Mouse (Mus musculus): ENCODE data around the gene Gm11756. TPM values are rescaled to one million over a fixed set of nuclear protein-coding genes. Genes with fewer than 3 reads are reported as not detected.
"Not testable (repeated sequence)": the region's sequence is repeated elsewhere in the genome, so short reads cannot be mapped to it uniquely, and the experiment has no call there.

Gene Gm11756
- 0.24 and 0.29 TPM in 2 replicates for polyA plus RNA-seq (2015; fragmentation: Nextera tagmentation; extraction: Ambion mirVana)

- not testable (repeated sequence) for ATAC-seq (ENCODE audit: low FRiP score, low read depth)
Observed at GRCm38 (mm10) chr4:73920660-73921059, at the start of gene Gm11756. Gene Gm11756, minus strand, starts transcription at chr4:73920760.

GRCm38 (mm10) chr4:73950375-73950896 is 29.9 kb upstream of the Gm11756 start, which contains the start of gene 2310002L09Rik:
Gene 2310002L09Rik, minus strand, starts transcription at chr4:73950846.
- Histone ChIP-seq H3K36me3 (no peaks in the 10 kb centered on the region), H3K9ac (no peak within 1 kb of the TSS), H3K9me3 (no peaks in the 10 kb centered on the region), H3K4me1 (no peaks in the 10 kb centered on the region), H3K4me2 (replicated peaks) (no peak within 1 kb of the TSS), H3K27me3 (no peaks in the 10 kb centered on the region), H3K27ac (no peak within 1 kb of the TSS), H3K4me3 (no peak within 1 kb of the TSS)
- no peak for ATAC-seq (ENCODE audit: low FRiP score, low read depth)
- WGBS, result 72% methylated on average over 8 of the region's 8 CpGs

More at GRCm38 (mm10) chr4:73920660-73921059, at the start of gene Gm11756:
- not testable (repeated sequence) for H3K27ac ChIP-seq; H3K4me3 ChIP-seq; H3K9ac ChIP-seq; H3K36me3 ChIP-seq; H3K27me3 ChIP-seq; H3K4me1 ChIP-seq; H3K9me3 ChIP-seq; H3K4me2 ChIP-seq (replicated peaks)
- 85% methylated on average over 6 of the region's 6 CpGs for WGBS

GRCm38 (mm10) chr4:73905853-73906252 is 14.7 kb downstream of the Gm11756 start, which contains the start of gene Gm13871:
Gene Gm13871, minus strand, starts transcription at chr4:73905953.
- not testable (repeated sequence) for H3K27ac ChIP-seq; H3K36me3 ChIP-seq; ATAC-seq (ENCODE audit: low FRiP score, low read depth); H3K9me3 ChIP-seq; H3K9ac ChIP-seq; H3K4me2 ChIP-seq (replicated peaks); H3K4me3 ChIP-seq; H3K27me3 ChIP-seq; H3K4me1 ChIP-seq
- WGBS, result no CpG with 5 or more reads among the region's 4 CpGs

DNA sequence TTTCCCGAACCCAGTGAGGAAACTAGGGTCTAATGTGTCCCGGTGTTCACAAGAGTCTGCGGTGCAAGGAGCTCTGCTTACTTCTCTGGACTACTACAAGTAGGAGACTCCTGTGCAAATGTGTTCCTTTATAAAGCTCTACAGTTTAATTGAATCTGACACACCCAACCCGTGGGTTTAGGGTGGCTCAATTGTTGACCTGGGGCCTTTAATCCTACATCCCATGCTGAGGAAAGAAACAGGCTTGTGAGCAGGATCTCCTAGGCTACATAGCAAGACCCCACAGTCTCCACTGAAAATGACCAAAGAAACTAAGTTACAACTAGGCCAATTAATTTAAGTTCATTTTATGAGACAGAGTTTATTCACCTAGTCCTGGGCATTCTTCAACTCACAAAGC is 29.5 kb downstream of the Gm11756 start, which contains the start of gene Gm11757:
Gene Gm11757, minus strand, starts transcription at position 101 of the 400 bp plus-strand sequence.
- not testable (repeated sequence) for H3K9ac ChIP-seq
- WGBS, result no CpG with 5 or more reads among the region's 4 CpGs

GRCm38 (mm10) chr4:73876166-73876565 is 44.4 kb downstream of the Gm11756 start, which contains the start of gene Gm11758:
Gene Gm11758, minus strand, starts transcription at chr4:73876266.
- no CpG with 5 or more reads among the region's 4 CpGs for WGBS
- H3K27ac ChIP-seq; H3K27me3 ChIP-seq; H3K36me3 ChIP-seq; H3K4me2 ChIP-seq (replicated peaks); H3K9ac ChIP-seq; H3K4me3 ChIP-seq; H3K4me1 ChIP-seq; ATAC-seq (ENCODE audit: low FRiP score, low read depth); H3K9me3 ChIP-seq: not testable (repeated sequence)

More for the DNA sequence above, 29.5 kb downstream of the Gm11756 start, which contains the start of gene Gm11757:
- not testable (repeated sequence) for H3K4me1 ChIP-seq; H3K36me3 ChIP-seq; H3K4me3 ChIP-seq; H3K4me2 ChIP-seq (replicated peaks); ATAC-seq (ENCODE audit: low FRiP score, low read depth); H3K27me3 ChIP-seq; H3K9me3 ChIP-seq; H3K27ac ChIP-seq

Other genes starting within 250 kb of the Gm11756 start
- not detected in 2 replicates for gene Gm428, start 237.2 kb downstream of the Gm11756 start, polyA plus RNA-seq (2015; fragmentation: Nextera tagmentation; extraction: Ambion mirVana)
- 1.1 and 1.4 TPM in 2 replicates for gene Rasef, start 129.8 kb downstream of the Gm11756 start, polyA plus RNA-seq (2015; fragmentation: Nextera tagmentation; extraction: Ambion mirVana)
- not detected in 2 replicates for gene Gm11758, start 44.5 kb downstream of the Gm11756 start, polyA plus RNA-seq (2015; fragmentation: Nextera tagmentation; extraction: Ambion mirVana)
- gene Gm11757, start 29.6 kb downstream of the Gm11756 start, polyA plus RNA-seq (2015; fragmentation: Nextera tagmentation; extraction: Ambion mirVana), result not detected in 2 replicates
- gene Gm13871, start 14.8 kb downstream of the Gm11756 start, polyA plus RNA-seq (2015; fragmentation: Nextera tagmentation; extraction: Ambion mirVana), result not detected in 2 replicates
- gene 2310002L09Rik, start 30.1 kb upstream of the Gm11756 start, polyA plus RNA-seq (2015; fragmentation: Nextera tagmentation; extraction: Ambion mirVana), result 7.5 and 9.4 TPM in 2 replicates
- 3.7 and 3.9 TPM in 2 replicates for gene Frmd3, start 92.7 kb upstream of the Gm11756 start, polyA plus RNA-seq (2015; fragmentation: Nextera tagmentation; extraction: Ambion mirVana)

Measured in limb, embryonic 13.5 days (tissue).